Mouse (Mus musculus) hindbrain, embryonic 15.5 days (tissue): ENCODE results near the gene Rps28. TPM values are rescaled to one million over a fixed set of nuclear protein-coding genes. Genes with fewer than 3 reads are reported as not detected.

Experiments used
- polyA plus RNA-seq: library from polyadenylated mRNA; unstranded; fragments of >200 nt; fragmentation: Nextera tagmentation; extraction: Ambion mirVana; gene quantifications from 2 replicates; pipeline ENCODE4 v1.2.1, GENCODE M21; 2015

The Rps28 gene
- polyA plus RNA-seq, 1 experiment from 2014 or later: 474 TPM

Other genes with a start within 250 kb of the Rps28 start
- 60.6 and 75.8 TPM in 2 replicates for gene Zfp414, start 195.5 kb downstream of the Rps28 start, polyA plus RNA-seq
- gene Pram1, start 186.5 kb downstream of the Rps28 start, polyA plus RNA-seq: 0.44 and 0.56 TPM in 2 replicates
- 179 and 192 TPM in 2 replicates for gene Hnrnpm, start 137.7 kb downstream of the Rps28 start, polyA plus RNA-seq
- gene March2, start 105.9 kb downstream of the Rps28 start, polyA plus RNA-seq: 84.6 and 86.7 TPM in 2 replicates
- gene Rab11b, start 64.0 kb downstream of the Rps28 start, polyA plus RNA-seq: 590 and 595 TPM in 2 replicates
- 23.2 and 23.9 TPM in 2 replicates for gene Angptl4, start 42.7 kb downstream of the Rps28 start, polyA plus RNA-seq
- gene Kank3, start 14.0 kb downstream of the Rps28 start, polyA plus RNA-seq: 50.4 and 57.1 TPM in 2 replicates
- 496 and 540 TPM in 2 replicates for gene Ndufa7, start within 50 bp of the Rps28 start, polyA plus RNA-seq
- 54.7 and 55.3 TPM in 2 replicates for gene Cd320, start 18.5 kb upstream of the Rps28 start, polyA plus RNA-seq
- not detected in 2 replicates for gene Gm7029, start 49.3 kb upstream of the Rps28 start, polyA plus RNA-seq
- 2.2 and 2.7 TPM in 2 replicates for gene Kifc1, start 66.1 kb upstream of the Rps28 start, polyA plus RNA-seq
- gene Platr17, start 80.6 kb upstream of the Rps28 start, polyA plus RNA-seq: 0.26 TPM in 1 of 2 replicates, not detected in the other
- gene Daxx, start 84.9 kb upstream of the Rps28 start, polyA plus RNA-seq: 50.3 and 55.9 TPM in 2 replicates
- gene Tapbp, start 91.3 kb upstream of the Rps28 start, polyA plus RNA-seq: 30.5 and 33.2 TPM in 2 replicates
- 17.1 TPM in 2 replicates for gene Zbtb22, start 91.3 kb upstream of the Rps28 start, polyA plus RNA-seq
- gene Rgl2, start 105.0 kb upstream of the Rps28 start, polyA plus RNA-seq: 55.1 and 60.1 TPM in 2 replicates
- gene Pfdn6, start 115.8 kb upstream of the Rps28 start, polyA plus RNA-seq: 172 and 185 TPM in 2 replicates
- gene Wdr46, start 116.1 kb upstream of the Rps28 start, polyA plus RNA-seq: 24.3 and 26.5 TPM in 2 replicates
- 12.8 and 14.1 TPM in 2 replicates for gene B3galt4, start 126.9 kb upstream of the Rps28 start, polyA plus RNA-seq
- 74.8 and 76.6 TPM in 2 replicates for gene Vps52, start 131.2 kb upstream of the Rps28 start, polyA plus RNA-seq
- 701 and 784 TPM in 2 replicates for gene Rps18, start 131.4 kb upstream of the Rps28 start, polyA plus RNA-seq
- gene H2-K1, start 175.8 kb upstream of the Rps28 start, polyA plus RNA-seq: 19.5 and 25.2 TPM in 2 replicates
- gene Ring1, start 200.1 kb upstream of the Rps28 start, polyA plus RNA-seq: 22.1 and 24.9 TPM in 2 replicates
- 64.8 and 71.9 TPM in 2 replicates for gene H2-Ke6, start 203.5 kb upstream of the Rps28 start, polyA plus RNA-seq
- gene Slc39a7, start 207.1 kb upstream of the Rps28 start, polyA plus RNA-seq: 166 and 176 TPM in 2 replicates
- gene Rxrb, start 207.2 kb upstream of the Rps28 start, polyA plus RNA-seq: 57.8 and 61.1 TPM in 2 replicates
- gene Col11a2, start 214.9 kb upstream of the Rps28 start, polyA plus RNA-seq: 4.5 and 5.4 TPM in 2 replicates